Mouse (Mus musculus): Measurements from ENCODE around the gene B3gntl1.
"Not testable (repeated sequence)": the region's sequence is repeated elsewhere in the genome, so short reads cannot be mapped to it uniquely, and the experiment has no call there.

B3gntl1 gene

GRCm38 (mm10) chr11:121685491-121686001 lies 12.6 kb upstream of the B3gntl1 start:
- peak; percentile 93 for DNase-seq (ENCODE audit: low read depth, low spot score)

- no peak for DNase-seq (ENCODE audit: low read depth, low spot score)
Observed at GRCm38 (mm10) chr11:121683243-121683642, 10.3 kb upstream of the B3gntl1 start.

- peak; percentile 54 for DNase-seq (ENCODE audit: low read depth, low spot score)
Observed at GRCm38 (mm10) chr11:121680750-121681149, 7.8 kb upstream of the B3gntl1 start.

GRCm38 (mm10) chr11:121679581-121679980 lies 6.6 kb upstream of the B3gntl1 start:
- DNase-seq (ENCODE audit: low read depth, low spot score), result no peak

- no peak for DNase-seq (ENCODE audit: low read depth, low spot score)
Observed at GRCm38 (mm10) chr11:121676836-121677235, 3.9 kb upstream of the B3gntl1 start.

- peak; percentile 56 for DNase-seq (ENCODE audit: low read depth, low spot score)
Observed at GRCm38 (mm10) chr11:121673629-121674028, 676 bp upstream of the B3gntl1 start.

- DNase-seq (ENCODE audit: low read depth, low spot score), result no peak
Observed at GRCm38 (mm10) chr11:121672312-121672989, 502 bp downstream of the B3gntl1 start.

GRCm38 (mm10) chr11:121670926-121671325 lies 2.0 kb downstream of the B3gntl1 start:
- DNase-seq (ENCODE audit: low read depth, low spot score), result no peak

GRCm38 (mm10) chr11:121668776-121669175 lies 4.2 kb downstream of the B3gntl1 start:
- DNase-seq (ENCODE audit: low read depth, low spot score), result no peak

- DNase-seq (ENCODE audit: low read depth, low spot score), result no peak
Observed at GRCm38 (mm10) chr11:121667541-121667940, 5.4 kb downstream of the B3gntl1 start.

GRCm38 (mm10) chr11:121661116-121661515 lies 11.8 kb downstream of the B3gntl1 start:
- DNase-seq (ENCODE audit: low read depth, low spot score), result no peak

GRCm38 (mm10) chr11:121660604-121661003 lies 12.3 kb downstream of the B3gntl1 start:
- not testable (repeated sequence) for DNase-seq (ENCODE audit: low read depth, low spot score)

GRCm38 (mm10) chr11:121658151-121658550 lies 14.8 kb downstream of the B3gntl1 start:
- no peak for DNase-seq (ENCODE audit: low read depth, low spot score)

- DNase-seq (ENCODE audit: low read depth, low spot score), result no peak
Observed at GRCm38 (mm10) chr11:121655807-121656511, 17.0 kb downstream of the B3gntl1 start.

GRCm38 (mm10) chr11:121655166-121655806 lies 17.7 kb downstream of the B3gntl1 start:
- no peak for DNase-seq (ENCODE audit: low read depth, low spot score)

- peak; percentile 46 for DNase-seq (ENCODE audit: low read depth, low spot score)
Observed at GRCm38 (mm10) chr11:121654406-121654945, 18.5 kb downstream of the B3gntl1 start.

GRCm38 (mm10) chr11:121653631-121654030 lies 19.3 kb downstream of the B3gntl1 start:
- DNase-seq (ENCODE audit: low read depth, low spot score), result no peak

GRCm38 (mm10) chr11:121652547-121653305 lies 20.2 kb downstream of the B3gntl1 start:
- DNase-seq (ENCODE audit: low read depth, low spot score), result peak; percentile 93

GRCm38 (mm10) chr11:121651983-121652382 lies 21.0 kb downstream of the B3gntl1 start:
- peak; percentile 96 for DNase-seq (ENCODE audit: low read depth, low spot score)

- DNase-seq (ENCODE audit: low read depth, low spot score), result no peak
Observed at GRCm38 (mm10) chr11:121651556-121651955, 21.4 kb downstream of the B3gntl1 start.

- DNase-seq (ENCODE audit: low read depth, low spot score), result no peak
Observed at GRCm38 (mm10) chr11:121650668-121651067, 22.3 kb downstream of the B3gntl1 start.
